Mouse (Mus musculus) forebrain, embryonic 14.5 days (tissue): Measurements from ENCODE around the gene Akap12. TPM values are rescaled to one million over a fixed set of nuclear protein-coding genes. Genes with fewer than 3 reads are reported as not detected.

Source experiments
- ATAC-seq: fragments of 200-750 bp; cut with Nextera tagmentation; 2 replicates; pipeline ENCODE4 v1.8.0; 2017; ENCODE audit warnings: mild to moderate bottlenecking, moderate library complexity
- DNase-seq: peaks from one replicate; pipeline ENCODE4 v3.0.0-alpha.2; 2015; ENCODE audit warnings: low spot score
- H3K27ac ChIP-seq: fragments of 300-500 bp; sonication (generic); 2 replicates; pipeline ENCODE4 v1.5.1; 2014; ENCODE audit warnings: low read depth, mild to moderate bottlenecking, control low read depth, low read length, moderate library complexity
- H3K27me3 ChIP-seq: fragments of 300-500 bp; sonication (generic); replicated peaks from 2 replicates; pipeline ENCODE4 v1.6.1; 2014; ENCODE audit warnings: low read length, control low read depth, mixed read lengths; ENCODE audit not compliant: control insufficient read depth, insufficient read depth
- H3K36me3 ChIP-seq: fragments of 300-500 bp; sonication (generic); 2 replicates; pipeline ENCODE4 v1.6.1; 2014; ENCODE audit warnings: low read length, control low read depth; ENCODE audit not compliant: control insufficient read depth, insufficient read depth
- H3K4me1 ChIP-seq: fragments of 300-500 bp; sonication (generic); 2 replicates; pipeline ENCODE4 v1.6.1; 2014; ENCODE audit warnings: antibody characterized with exemption, low read length, control low read depth; ENCODE audit not compliant: control insufficient read depth, insufficient read depth
- H3K4me2 ChIP-seq: fragments of 300-500 bp; sonication (generic); 2 replicates; pipeline ENCODE4 v1.6.1; 2014; ENCODE audit warnings: mild to moderate bottlenecking, control low read depth, low read length
- H3K4me3 ChIP-seq: fragments of 300-500 bp; sonication (generic); 2 replicates; pipeline ENCODE4 v1.5.1; 2014; ENCODE audit warnings: low read depth, low read length, control low read depth
- H3K9ac ChIP-seq: fragments of 300-500 bp; sonication (generic); 2 replicates; pipeline ENCODE4 v1.6.1; 2014; ENCODE audit warnings: mild to moderate bottlenecking, low read length, control low read depth, moderate library complexity
- H3K9me3 ChIP-seq: fragments of 300-500 bp; sonication (generic); replicated peaks from 2 replicates; pipeline ENCODE4 v1.6.1; 2016; ENCODE audit warnings: low read length, control low read depth, mixed read lengths; ENCODE audit not compliant: control insufficient read depth
- WGBS: fragments of 180-500 bp; shearing (Covaris S2); extraction: QIAGEN DNeasy Blood & Tissue Kit; methylation state at CpG from one replicate; pipeline ENCODE4 v1.1.7; 2014; 5-methylcytosine and 5-hydroxymethylcytosine counted together
- polyA plus RNA-seq: library from polyadenylated mRNA; unstranded; fragments of >200 nt; fragmentation: Nextera tagmentation; extraction: Ambion mirVana; gene quantifications from 2 replicates; pipeline ENCODE4 v1.2.1, GENCODE M21; 2014

Gene Akap12
- polyA plus RNA-seq, 1 experiment from 2014 or later = 17.7 TPM

- H3K27me3 ChIP-seq = no peaks in the 10 kb centered on the region
- H3K4me2 ChIP-seq = no peak overlapping the region
- H3K9me3 ChIP-seq = peaks cover 4% of the 10 kb centered on the region; the same call in 1 of the 2 replicates
- H3K4me3 ChIP-seq = no peak overlapping the region
- ATAC-seq (no peak), DNase-seq (no peak)
- H3K27ac ChIP-seq = no peak overlapping the region
- WGBS = 91% methylated on average over 3 of the region's 3 CpGs
- peaks cover 18% of the 10 kb centered on the region for H3K36me3 ChIP-seq
- H3K9ac ChIP-seq = no peak overlapping the region
- no peaks in the 10 kb centered on the region for H3K4me1 ChIP-seq
These were observed 98.4 kb downstream of the Akap12 start for GRCm38 (mm10) chr10:4364618-4365017.

- ATAC-seq (no peak), DNase-seq (no peak)
- Histone ChIP-seq H3K4me2 (no peak overlapping the region), H3K9ac (no peak overlapping the region), H3K4me3 (no peak overlapping the region), H3K9me3 (no peaks in the 10 kb centered on the region), H3K36me3 (peaks cover 27% of the 10 kb centered on the region), H3K27ac (no peak overlapping the region), H3K4me1 (no peaks in the 10 kb centered on the region), H3K27me3 (no peaks in the 10 kb centered on the region)
- WGBS = 97% methylated on average over 11 of the region's 11 CpGs
These were observed 103.9 kb downstream of the Akap12 start for GRCm38 (mm10) chr10:4370105-4370504.

- no peaks in the 10 kb centered on the region for H3K27me3 ChIP-seq
- no peak overlapping the region for H3K4me2 ChIP-seq
- no peak overlapping the region for H3K4me3 ChIP-seq
- H3K9me3 ChIP-seq = no peaks in the 10 kb centered on the region
- DNase-seq (peak; percentile 73), ATAC-seq (peak; percentile 60)
- no peak overlapping the region for H3K9ac ChIP-seq
- peaks cover 27% of the 10 kb centered on the region for H3K36me3 ChIP-seq
- whole genome bisulfite sequencing = 50% methylated on average over 5 of the region's 5 CpGs
- H3K4me1 ChIP-seq = no peaks in the 10 kb centered on the region
- H3K27ac ChIP-seq = no peak overlapping the region
These were observed 105.8 kb downstream of the Akap12 start for GRCm38 (mm10) chr10:4372011-4372410.

GRCm38 (mm10) chr10:4373558-4373957 lies 107.4 kb downstream of the Akap12 start:
- H3K27me3 ChIP-seq = no peaks in the 10 kb centered on the region
- H3K4me3 ChIP-seq = no peak overlapping the region
- WGBS = 96% methylated on average over 4 of the region's 4 CpGs
- no peak for DNase-seq
- H3K4me1 ChIP-seq = no peaks in the 10 kb centered on the region
- H3K9me3 ChIP-seq = no peaks in the 10 kb centered on the region
- H3K9ac ChIP-seq = no peak overlapping the region
- no peak overlapping the region for H3K4me2 ChIP-seq
- H3K27ac ChIP-seq = no peak overlapping the region
- H3K36me3 ChIP-seq = peaks cover 16% of the 10 kb centered on the region
- no peak for ATAC-seq

- DNase-seq (no peak), ATAC-seq (no peak)
- Histone ChIP-seq H3K27me3 (no peaks in the 10 kb centered on the region), H3K27ac (no peak overlapping the region), H3K9me3 (no peaks in the 10 kb centered on the region), H3K4me3 (no peak overlapping the region), H3K4me1 (no peaks in the 10 kb centered on the region), H3K4me2 (no peak overlapping the region), H3K36me3 (peaks cover 9% of the 10 kb centered on the region), H3K9ac (no peak overlapping the region)
- WGBS = 95% methylated on average over 7 of the region's 7 CpGs
These were observed 108.1 kb downstream of the Akap12 start for GRCm38 (mm10) chr10:4374239-4374638.

DNA sequence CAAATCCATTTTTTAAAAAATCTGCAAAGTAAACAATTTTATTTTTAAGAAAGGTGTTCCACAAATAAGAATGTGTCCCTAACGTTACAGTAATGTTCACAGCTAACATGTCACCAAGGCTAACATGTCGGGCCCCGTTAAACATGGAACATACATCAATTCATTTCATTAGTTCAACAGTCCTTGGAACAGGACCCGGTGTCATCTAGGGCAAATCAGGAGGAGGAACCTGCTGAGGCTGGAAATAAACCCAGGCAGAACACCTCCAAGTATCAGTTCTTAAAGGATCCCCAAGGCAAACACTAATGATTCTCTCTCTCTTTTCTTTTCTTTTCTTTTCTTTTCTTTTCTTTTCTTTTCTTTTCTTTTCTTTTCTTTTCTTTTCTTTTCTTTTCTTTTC lies 108.6 kb downstream of the Akap12 start:
- no peaks in the 10 kb centered on the region for H3K4me1 ChIP-seq
- WGBS = 90% methylated on average over 4 of the region's 4 CpGs
- no peaks in the 10 kb centered on the region for H3K9me3 ChIP-seq
- H3K9ac ChIP-seq = no peak overlapping the region
- ATAC-seq (no peak), DNase-seq (no peak)
- H3K27ac ChIP-seq = no peak overlapping the region
- no peak overlapping the region for H3K4me3 ChIP-seq
- no peak overlapping the region for H3K4me2 ChIP-seq
- no peaks in the 10 kb centered on the region for H3K27me3 ChIP-seq
- H3K36me3 ChIP-seq = peaks cover 9% of the 10 kb centered on the region; the same call in 1 of the 2 replicates

DNA sequence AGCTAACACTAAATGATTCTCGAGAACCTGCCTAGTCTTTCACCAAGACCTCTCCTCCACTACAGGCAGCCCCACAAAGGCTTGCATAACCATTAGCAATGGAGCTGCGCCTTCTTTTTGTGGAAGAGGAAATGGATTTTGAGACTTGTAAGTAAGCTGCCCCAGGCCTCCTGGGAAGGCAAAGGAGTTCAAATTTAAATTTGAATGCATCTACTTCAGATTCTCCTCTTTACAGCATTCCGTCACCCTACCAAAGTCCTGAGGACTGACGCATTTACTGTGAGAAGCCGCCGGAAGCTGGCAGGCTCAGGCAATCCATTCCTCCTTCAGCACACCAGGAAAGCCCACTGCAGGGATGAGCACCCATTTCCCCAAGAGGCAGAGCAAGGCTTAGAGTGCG lies 109.1 kb downstream of the Akap12 start:
- Histone ChIP-seq H3K27ac (no peak overlapping the region), H3K4me1 (no peaks in the 10 kb centered on the region), H3K9me3 (no peaks in the 10 kb centered on the region), H3K9ac (no peak overlapping the region), H3K27me3 (no peaks in the 10 kb centered on the region), H3K4me2 (no peak overlapping the region), H3K4me3 (no peak overlapping the region), H3K36me3 (peaks cover 9% of the 10 kb centered on the region; the same call in 1 of the 2 replicates)
- 0 out of 2 replicates have a peak, but pooled peaks have one; percentile 24 for ATAC-seq
- peak; percentile 34 for DNase-seq
- 25% methylated on average over 7 of the region's 7 CpGs for WGBS

GRCm38 (mm10) chr10:4376461-4376860 lies 110.3 kb downstream of the Akap12 start:
- no peak overlapping the region for H3K4me2 ChIP-seq
- ATAC-seq (no peak), DNase-seq (no peak)
- no peaks in the 10 kb centered on the region for H3K9me3 ChIP-seq
- no peak overlapping the region for H3K9ac ChIP-seq
- peaks cover 9% of the 10 kb centered on the region; the same call in 1 of the 2 replicates for H3K36me3 ChIP-seq
- H3K4me1 ChIP-seq = no peaks in the 10 kb centered on the region
- no peaks in the 10 kb centered on the region for H3K27me3 ChIP-seq
- H3K4me3 ChIP-seq = no peak overlapping the region
- WGBS = 82% methylated on average over 7 of the region's 7 CpGs
- no peak overlapping the region for H3K27ac ChIP-seq

DNA sequence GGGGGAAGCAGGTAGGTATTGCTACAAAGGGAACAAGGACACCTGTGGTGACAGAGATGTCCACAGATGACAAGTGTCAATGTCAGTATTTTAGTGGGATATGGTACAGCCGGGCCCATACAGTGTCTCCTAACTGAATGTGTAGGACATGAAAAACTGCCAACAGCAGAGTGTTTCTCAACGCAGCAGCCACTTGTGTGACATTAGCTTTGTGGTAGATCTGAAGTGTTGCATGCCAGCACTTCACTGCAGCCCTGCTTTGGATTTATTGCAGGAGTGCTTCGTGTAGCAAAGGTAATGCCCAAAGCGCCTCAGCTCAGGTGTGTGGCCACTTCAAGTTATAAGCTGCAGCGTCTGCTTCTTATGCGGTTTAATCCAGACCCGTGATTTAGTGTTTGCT lies 110.8 kb downstream of the Akap12 start:
- 90% methylated on average over 7 of the region's 7 CpGs for WGBS
- H3K4me3 ChIP-seq = no peak overlapping the region
- H3K9me3 ChIP-seq = no peaks in the 10 kb centered on the region
- H3K4me2 ChIP-seq = no peak overlapping the region
- H3K27me3 ChIP-seq = no peaks in the 10 kb centered on the region
- peaks cover 9% of the 10 kb centered on the region; the same call in 1 of the 2 replicates for H3K36me3 ChIP-seq
- no peaks in the 10 kb centered on the region for H3K4me1 ChIP-seq
- no peak for DNase-seq
- ATAC-seq = no peak
- H3K9ac ChIP-seq = no peak overlapping the region
- H3K27ac ChIP-seq = no peak overlapping the region
